Mouse (Mus musculus): ENCODE measurements around the gene Kcnd3. TPM values are rescaled to one million over a fixed set of nuclear protein-coding genes. Genes with fewer than 3 reads are reported as not detected.

Kcnd3 gene
- polyA plus RNA-seq, 1 experiment from 2014 or later: 8.9 TPM

DNA sequence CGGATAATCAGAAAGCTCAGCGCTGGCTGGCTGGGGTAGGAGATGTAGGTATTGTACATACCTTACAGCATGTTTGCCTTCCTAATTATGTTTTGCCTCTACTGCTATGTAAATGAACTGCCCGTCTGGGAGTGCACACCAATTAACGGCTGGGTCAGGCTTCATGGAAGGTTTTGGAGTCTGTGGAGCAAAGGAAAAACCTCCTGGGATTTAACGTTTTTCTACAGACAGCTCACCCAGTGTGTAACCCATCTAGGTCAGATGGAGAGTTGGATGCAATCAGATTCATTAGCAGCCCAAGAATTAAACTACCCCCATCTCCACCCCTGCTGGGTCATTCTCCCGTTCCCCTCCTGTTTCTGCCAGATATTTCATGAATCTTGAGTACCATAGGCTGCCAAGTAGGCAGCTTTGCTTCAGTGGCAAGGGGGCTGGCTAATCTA, 117.2 kb downstream of the Kcnd3 start:
- no peaks in the 10 kb centered on the region for H3K27me3 ChIP-seq (replicated peaks; ENCODE audit: control insufficient read depth, insufficient read depth, low read length)
- no peak overlapping the region for H3K4me3 ChIP-seq (ENCODE audit: low read depth, low read length)
- no peak for ATAC-seq (replicated peaks; ENCODE audit: low FRiP score, low TSS enrichment, low read depth)
- no peaks in the 10 kb centered on the region for H3K4me1 ChIP-seq (replicated peaks; ENCODE audit: control insufficient read depth, insufficient read depth, low read length)
- no peak overlapping the region for H3K4me2 ChIP-seq (ENCODE audit: low read length)
- DNase-seq (ENCODE audit: low spot score): no peak
- no peaks in the 10 kb centered on the region for H3K9me3 ChIP-seq (ENCODE audit: control insufficient read depth, low read length)
- no peak overlapping the region for H3K27ac ChIP-seq (ENCODE audit: low read depth)
- 64% methylated on average over 6 of the region's 6 CpGs for WGBS
- H3K9ac ChIP-seq (ENCODE audit: low read length): no peak overlapping the region
- no peaks in the 10 kb centered on the region for H3K36me3 ChIP-seq (ENCODE audit: control insufficient read depth, insufficient read depth, low read length)

DNA sequence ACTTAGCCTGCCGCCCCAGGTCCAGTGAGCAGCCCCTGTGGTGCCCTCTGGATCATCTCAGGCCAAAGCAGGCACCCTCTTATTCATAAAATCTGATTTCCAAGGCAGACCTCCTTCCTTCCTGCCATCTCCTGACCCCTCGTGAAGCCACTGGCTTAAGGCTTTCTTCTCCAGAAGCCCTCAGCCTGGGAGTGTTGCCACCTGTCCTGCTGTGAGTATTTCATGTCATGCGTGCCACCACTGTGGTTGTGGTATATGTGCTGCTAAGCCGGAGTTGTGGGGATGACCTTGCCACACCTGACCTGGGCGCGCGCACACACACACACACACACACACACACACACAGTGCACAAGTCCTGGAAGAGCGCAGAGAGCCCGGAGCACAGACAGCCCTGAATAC, 117.8 kb downstream of the Kcnd3 start:
- no peaks in the 10 kb centered on the region for H3K36me3 ChIP-seq (ENCODE audit: control insufficient read depth, insufficient read depth, low read length)
- no peak overlapping the region for H3K9ac ChIP-seq (ENCODE audit: low read length)
- H3K27me3 ChIP-seq (replicated peaks; ENCODE audit: control insufficient read depth, insufficient read depth, low read length): no peaks in the 10 kb centered on the region
- H3K27ac ChIP-seq (ENCODE audit: low read depth): no peak overlapping the region
- no peak overlapping the region for H3K4me3 ChIP-seq (ENCODE audit: low read depth, low read length)
- H3K4me1 ChIP-seq (replicated peaks; ENCODE audit: control insufficient read depth, insufficient read depth, low read length): no peaks in the 10 kb centered on the region
- H3K4me2 ChIP-seq (ENCODE audit: low read length): no peak overlapping the region
- H3K9me3 ChIP-seq (ENCODE audit: control insufficient read depth, low read length): no peaks in the 10 kb centered on the region
- WGBS: 74% methylated on average over 9 of the region's 9 CpGs
- no peak for DNase-seq (ENCODE audit: low spot score)
- ATAC-seq (replicated peaks; ENCODE audit: low FRiP score, low TSS enrichment, low read depth): no peak

DNA sequence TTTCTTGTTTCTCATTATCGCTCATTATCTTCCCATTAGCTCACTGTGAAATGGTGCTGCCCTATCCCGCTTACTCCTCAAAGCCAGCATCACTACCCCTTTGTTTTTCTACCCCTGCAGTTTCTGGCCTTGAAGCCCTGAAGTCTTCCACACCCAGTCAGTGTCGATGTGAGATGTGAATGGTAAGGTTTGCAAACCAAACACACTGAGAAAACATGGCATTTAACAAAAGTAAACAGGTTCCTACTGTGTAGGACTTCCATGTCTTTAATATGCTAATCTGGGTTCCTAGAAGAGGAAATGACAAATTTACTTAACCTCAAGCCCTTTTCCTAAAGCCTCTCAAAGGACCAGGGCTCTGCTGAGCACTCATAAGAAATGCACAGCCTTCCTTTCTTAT, 118.7 kb downstream of the Kcnd3 start:
- Histone ChIP-seq H3K4me1 (replicated peaks; ENCODE audit: control insufficient read depth, insufficient read depth, low read length) (no peaks in the 10 kb centered on the region), H3K27ac (ENCODE audit: low read depth) (no peak overlapping the region), H3K4me2 (ENCODE audit: low read length) (no peak overlapping the region), H3K27me3 (replicated peaks; ENCODE audit: control insufficient read depth, insufficient read depth, low read length) (no peaks in the 10 kb centered on the region), H3K9ac (ENCODE audit: low read length) (no peak overlapping the region), H3K36me3 (ENCODE audit: control insufficient read depth, insufficient read depth, low read length) (no peaks in the 10 kb centered on the region), H3K4me3 (ENCODE audit: low read depth, low read length) (no peak overlapping the region), H3K9me3 (ENCODE audit: control insufficient read depth, low read length) (no peaks in the 10 kb centered on the region)
- ATAC-seq (replicated peaks; ENCODE audit: low FRiP score, low TSS enrichment, low read depth) (no peak), DNase-seq (ENCODE audit: low spot score) (no peak)
- 52% methylated on average over 3 of the region's 3 CpGs for WGBS

DNA sequence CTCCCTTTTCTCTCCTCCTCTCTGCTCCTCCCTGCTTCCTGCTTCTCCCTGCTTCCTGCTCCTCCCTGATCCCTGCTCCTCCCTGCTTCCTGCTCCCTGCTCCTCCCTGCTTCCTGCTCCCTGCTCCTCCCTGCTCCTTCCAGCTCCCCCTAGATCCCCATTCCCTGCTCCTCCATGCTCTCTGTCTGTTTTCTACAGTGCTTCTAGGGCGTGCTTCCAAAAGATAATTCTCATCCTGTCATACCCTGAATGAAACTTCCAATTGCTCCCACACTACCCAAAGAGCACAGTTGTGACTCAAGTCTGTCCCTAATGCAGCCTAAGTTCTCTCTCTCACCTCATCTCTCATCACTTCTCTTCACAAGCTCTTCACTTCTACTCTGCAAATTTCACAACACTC, 119.8 kb downstream of the Kcnd3 start:
- 68% methylated on average over 1 of the region's 1 CpGs for WGBS
- H3K36me3 ChIP-seq (ENCODE audit: control insufficient read depth, insufficient read depth, low read length): no peaks in the 10 kb centered on the region
- H3K4me3 ChIP-seq (ENCODE audit: low read depth, low read length): no peak overlapping the region
- H3K4me1 ChIP-seq (replicated peaks; ENCODE audit: control insufficient read depth, insufficient read depth, low read length): no peaks in the 10 kb centered on the region
- H3K4me2 ChIP-seq (ENCODE audit: low read length): no peak overlapping the region
- no peaks in the 10 kb centered on the region for H3K27me3 ChIP-seq (replicated peaks; ENCODE audit: control insufficient read depth, insufficient read depth, low read length)
- DNase-seq (ENCODE audit: low spot score): no peak
- no peak overlapping the region for H3K27ac ChIP-seq (ENCODE audit: low read depth)
- ATAC-seq (replicated peaks; ENCODE audit: low FRiP score, low TSS enrichment, low read depth): no peak
- no peak overlapping the region for H3K9ac ChIP-seq (ENCODE audit: low read length)
- H3K9me3 ChIP-seq (ENCODE audit: control insufficient read depth, low read length): no peaks in the 10 kb centered on the region

DNA sequence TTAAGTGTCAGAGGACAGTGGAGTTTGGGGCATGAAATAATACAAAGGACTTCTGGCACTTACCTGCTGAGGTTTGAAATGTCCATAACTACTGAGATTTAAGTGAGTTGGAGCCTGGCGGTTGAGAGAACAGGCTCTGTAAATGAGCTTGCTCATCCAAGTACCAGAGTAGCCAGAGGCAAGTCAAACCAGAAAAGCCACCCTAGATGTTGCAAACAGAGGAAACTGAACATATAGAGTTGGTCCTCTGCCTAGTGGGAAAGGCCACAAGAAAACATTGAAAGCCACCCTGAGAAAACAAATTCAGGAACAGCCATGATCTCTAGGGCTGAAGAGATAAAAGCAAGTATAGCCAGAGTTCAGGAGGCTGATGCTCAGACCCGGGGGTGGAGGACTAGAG, 121.0 kb downstream of the Kcnd3 start:
- H3K9me3 ChIP-seq (ENCODE audit: control insufficient read depth, low read length): no peaks in the 10 kb centered on the region
- H3K36me3 ChIP-seq (ENCODE audit: control insufficient read depth, insufficient read depth, low read length): no peaks in the 10 kb centered on the region
- no peak for DNase-seq (ENCODE audit: low spot score)
- H3K9ac ChIP-seq (ENCODE audit: low read length): no peak overlapping the region
- H3K27ac ChIP-seq (ENCODE audit: low read depth): no peak overlapping the region
- H3K27me3 ChIP-seq (replicated peaks; ENCODE audit: control insufficient read depth, insufficient read depth, low read length): no peaks in the 10 kb centered on the region
- ATAC-seq (replicated peaks; ENCODE audit: low FRiP score, low TSS enrichment, low read depth): no peak
- no peak overlapping the region for H3K4me3 ChIP-seq (ENCODE audit: low read depth, low read length)
- WGBS: 75% methylated on average over 2 of the region's 2 CpGs
- no peak overlapping the region for H3K4me2 ChIP-seq (ENCODE audit: low read length)
- no peaks in the 10 kb centered on the region for H3K4me1 ChIP-seq (replicated peaks; ENCODE audit: control insufficient read depth, insufficient read depth, low read length)

DNA sequence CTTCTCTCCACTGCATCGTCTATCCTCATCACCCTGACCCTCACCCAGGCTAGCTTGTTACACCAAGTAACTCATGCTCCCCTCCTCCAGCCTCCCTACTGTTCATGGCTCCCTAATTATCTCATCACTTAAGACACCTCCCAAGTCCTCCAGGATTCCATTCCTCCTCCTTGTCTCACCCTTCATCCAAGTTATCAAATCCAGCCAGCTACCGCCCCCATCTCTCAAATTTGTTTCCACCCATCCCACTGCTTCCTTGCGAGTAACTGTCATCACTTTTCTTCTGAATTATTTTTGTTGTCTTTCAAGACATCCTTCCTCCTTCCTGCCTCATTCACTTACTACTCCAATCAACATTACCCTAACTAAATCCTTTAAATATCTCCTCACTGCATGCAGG, 126.2 kb downstream of the Kcnd3 start:
- DNase-seq (ENCODE audit: low spot score): no peak
- Histone ChIP-seq H3K4me1 (replicated peaks; ENCODE audit: control insufficient read depth, insufficient read depth, low read length) (no peaks in the 10 kb centered on the region), H3K27ac (ENCODE audit: low read depth) (no peak overlapping the region), H3K4me2 (ENCODE audit: low read length) (no peak overlapping the region), H3K27me3 (replicated peaks; ENCODE audit: control insufficient read depth, insufficient read depth, low read length) (no peaks in the 10 kb centered on the region), H3K9me3 (ENCODE audit: control insufficient read depth, low read length) (no peaks in the 10 kb centered on the region), H3K4me3 (ENCODE audit: low read depth, low read length) (no peak overlapping the region), H3K36me3 (ENCODE audit: control insufficient read depth, insufficient read depth, low read length) (no peaks in the 10 kb centered on the region), H3K9ac (ENCODE audit: low read length) (no peak overlapping the region)
- ATAC-seq (replicated peaks; ENCODE audit: low FRiP score, low TSS enrichment, low read depth): no peak
- 68% methylated on average over 3 of the region's 3 CpGs for WGBS

DNA sequence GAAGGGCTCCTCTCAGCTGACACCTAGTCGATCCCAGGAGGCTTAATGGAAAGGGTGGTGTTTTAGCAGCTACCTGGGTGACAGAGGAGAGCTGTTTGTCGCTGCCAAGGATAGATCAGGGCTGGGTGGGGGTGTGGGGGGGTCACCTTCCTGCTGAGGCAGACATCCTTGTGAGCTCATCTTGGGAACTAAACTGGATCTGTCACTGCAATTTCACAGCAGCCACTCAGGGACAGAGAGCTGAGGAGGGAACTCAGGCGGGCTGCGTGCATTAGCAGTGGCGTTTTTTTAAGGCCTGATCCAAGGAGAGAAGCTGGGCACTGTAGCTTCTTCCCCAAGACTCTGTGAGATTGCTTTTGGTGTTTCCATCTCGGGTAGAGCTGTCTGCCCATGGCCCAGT, 129.0 kb downstream of the Kcnd3 start:
- no peak overlapping the region for H3K9ac ChIP-seq (ENCODE audit: low read length)
- H3K4me2 ChIP-seq (ENCODE audit: low read length): no peak overlapping the region
- 60% methylated on average over 6 of the region's 6 CpGs for WGBS
- no peak overlapping the region for H3K4me3 ChIP-seq (ENCODE audit: low read depth, low read length)
- DNase-seq (ENCODE audit: low spot score) (no peak), ATAC-seq (replicated peaks; ENCODE audit: low FRiP score, low TSS enrichment, low read depth) (no peak)
- H3K9me3 ChIP-seq (ENCODE audit: control insufficient read depth, low read length): no peaks in the 10 kb centered on the region
- H3K27ac ChIP-seq (ENCODE audit: low read depth): no peak overlapping the region
- no peaks in the 10 kb centered on the region for H3K27me3 ChIP-seq (replicated peaks; ENCODE audit: control insufficient read depth, insufficient read depth, low read length)
- no peaks in the 10 kb centered on the region for H3K36me3 ChIP-seq (ENCODE audit: control insufficient read depth, insufficient read depth, low read length)
- H3K4me1 ChIP-seq (replicated peaks; ENCODE audit: control insufficient read depth, insufficient read depth, low read length): no peaks in the 10 kb centered on the region

DNA sequence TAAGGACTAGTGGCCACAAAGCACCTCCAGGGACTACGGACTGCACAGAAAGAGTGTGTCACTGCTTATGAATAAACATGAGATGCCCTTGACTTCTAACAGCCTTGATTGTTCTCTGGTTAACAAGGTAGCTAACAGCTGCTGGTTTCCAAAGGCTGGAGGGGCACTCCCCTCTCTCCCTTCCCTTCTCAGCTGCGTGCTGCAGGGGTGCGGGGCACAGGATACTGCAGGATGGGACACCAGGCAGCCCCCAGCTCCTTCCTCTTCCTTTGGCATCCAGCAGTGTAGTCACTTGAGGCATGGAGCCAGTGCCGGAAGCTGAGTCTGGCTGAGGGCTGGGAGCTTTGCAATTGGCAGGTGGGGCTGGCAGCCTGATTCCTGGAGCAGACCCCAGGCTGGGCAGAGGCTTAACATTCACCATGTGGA, 133.6 kb downstream of the Kcnd3 start:
- Histone ChIP-seq H3K4me1 (replicated peaks; ENCODE audit: control insufficient read depth, insufficient read depth, low read length) (no peaks in the 10 kb centered on the region), H3K9me3 (ENCODE audit: control insufficient read depth, low read length) (no peaks in the 10 kb centered on the region), H3K36me3 (ENCODE audit: control insufficient read depth, insufficient read depth, low read length) (no peaks in the 10 kb centered on the region), H3K27me3 (replicated peaks; ENCODE audit: control insufficient read depth, insufficient read depth, low read length) (no peaks in the 10 kb centered on the region), H3K9ac (ENCODE audit: low read length) (no peak overlapping the region), H3K27ac (ENCODE audit: low read depth) (no peak overlapping the region), H3K4me3 (ENCODE audit: low read depth, low read length) (no peak overlapping the region), H3K4me2 (ENCODE audit: low read length) (no peak overlapping the region)
- no peak for ATAC-seq (replicated peaks; ENCODE audit: low FRiP score, low TSS enrichment, low read depth)
- no peak for DNase-seq (ENCODE audit: low spot score)
- 42% methylated on average over 4 of the region's 4 CpGs for whole genome bisulfite sequencing

DNA sequence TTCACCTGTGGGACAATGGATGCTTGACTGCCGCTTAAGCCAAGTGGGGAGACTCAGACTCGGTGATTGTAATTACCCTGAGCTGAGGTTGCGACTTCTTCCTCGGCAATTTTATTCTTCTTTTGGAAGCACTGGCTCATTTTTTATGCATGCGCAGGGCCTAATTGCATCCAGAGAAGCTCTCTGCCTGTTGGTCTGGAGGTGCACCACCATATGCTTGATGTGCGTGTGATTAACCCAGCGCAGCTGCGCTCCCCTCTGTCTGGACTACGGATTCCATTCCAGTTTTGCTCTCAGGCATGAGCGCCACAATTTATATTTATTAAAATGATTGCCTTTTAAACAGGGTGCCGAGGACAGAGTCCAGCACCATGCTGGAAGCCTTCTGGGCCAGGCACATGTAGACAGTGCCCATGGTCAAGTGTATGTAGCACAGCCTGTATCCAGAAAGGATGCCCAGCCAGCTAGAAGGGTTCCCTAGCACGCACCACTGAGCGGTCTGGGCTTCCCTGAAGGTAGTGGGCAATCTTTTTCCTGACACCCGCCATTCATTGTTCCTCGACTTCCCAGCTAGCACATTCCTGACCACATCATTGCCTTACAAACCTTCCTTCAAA, 138.0 kb downstream of the Kcnd3 start:
- Histone ChIP-seq H3K27me3 (replicated peaks; ENCODE audit: control insufficient read depth, insufficient read depth, low read length) (no peaks in the 10 kb centered on the region), H3K4me1 (replicated peaks; ENCODE audit: control insufficient read depth, insufficient read depth, low read length) (no peaks in the 10 kb centered on the region), H3K27ac (ENCODE audit: low read depth) (no peak overlapping the region), H3K9ac (ENCODE audit: low read length) (no peak overlapping the region), H3K9me3 (ENCODE audit: control insufficient read depth, low read length) (no peaks in the 10 kb centered on the region), H3K36me3 (ENCODE audit: control insufficient read depth, insufficient read depth, low read length) (no peaks in the 10 kb centered on the region), H3K4me3 (ENCODE audit: low read depth, low read length) (no peak overlapping the region), H3K4me2 (ENCODE audit: low read length) (no peak overlapping the region)
- no peak for DNase-seq (ENCODE audit: low spot score)
- 81% methylated on average over 15 of the region's 15 CpGs for WGBS
- no peak for ATAC-seq (replicated peaks; ENCODE audit: low FRiP score, low TSS enrichment, low read depth)

All from intestine, embryonic 14.5 days (tissue).